Mouse (Mus musculus) ES-Bruce4 (cell line): ENCODE results near the gene Wdr83os. TPM values are rescaled to one million over a fixed set of nuclear protein-coding genes. Genes with fewer than 3 reads are reported as not detected.

Experiments
- H3K27ac ChIP-seq: 2 replicates; pipeline ENCODE4 v1.5.1; 2012; ENCODE audit warnings: low read length, inconsistent platforms; ENCODE audit not compliant: insufficient read depth
- H3K27me3 ChIP-seq: 2 replicates; pipeline ENCODE4 v1.6.1; 2012; ENCODE audit warnings: mild to moderate bottlenecking, low read length, inconsistent platforms; ENCODE audit not compliant: control insufficient read depth, poor library complexity, insufficient read depth, severe bottlenecking
- H3K36me3 ChIP-seq: 2 replicates; pipeline ENCODE4 v1.6.1; 2012; ENCODE audit warnings: inconsistent platforms, mild to moderate bottlenecking, low read length, moderate library complexity; ENCODE audit not compliant: control insufficient read depth, poor library complexity, insufficient read depth, severe bottlenecking
- H3K4me1 ChIP-seq: one replicate; pipeline ENCODE4 v1.8.1; 2011; ENCODE audit warnings: low read length; ENCODE audit not compliant: control insufficient read depth, insufficient read depth
- H3K4me3 ChIP-seq: 2 replicates; pipeline ENCODE4 v1.5.1; 2011; ENCODE audit warnings: low read depth, mild to moderate bottlenecking, low read length
- H3K9ac ChIP-seq: 2 replicates; pipeline ENCODE4 v1.6.1; 2012; ENCODE audit warnings: low read depth, mild to moderate bottlenecking, inconsistent platforms; ENCODE audit not compliant: poor library complexity, severe bottlenecking
- H3K9me3 ChIP-seq: replicated peaks from 2 replicates; pipeline ENCODE4 v1.6.1; 2012; ENCODE audit warnings: mild to moderate bottlenecking, low read length, inconsistent platforms; ENCODE audit not compliant: control insufficient read depth, poor library complexity, insufficient read depth, severe bottlenecking
- CTCF ChIP-seq: IDR thresholded peaks from one replicate; pipeline ENCODE4 v1.8.1; 2011; ENCODE audit warnings: low read depth, low read length
- EP300 ChIP-seq: IDR thresholded peaks from 2 replicates; pipeline ENCODE4 v1.6.1; 2011; ENCODE audit warnings: low read depth, low read length; ENCODE audit not compliant: insufficient read depth
- POLR2A ChIP-seq: IDR thresholded peaks from one replicate; pipeline ENCODE4 v1.8.1; 2011; ENCODE audit warnings: low read length; ENCODE audit not compliant: insufficient read depth
- polyA plus RNA-seq: library from polyadenylated mRNA; stranded (reverse); fragments of >200 nt; gene quantifications from 2 replicates; pipeline ENCODE4 v1.2.4, GENCODE M21; 2011; ENCODE audit warnings: low read depth; ENCODE audit not compliant: missing spikeins, insufficient read depth, insufficient read length

The Wdr83os gene
- polyA plus RNA-seq, 1 experiment: 82.5 TPM

GRCm38 (mm10) chr8:85084633-85085032 is 4.1 kb downstream of the Wdr83os start:
- Histone ChIP-seq H3K27ac (no peak overlapping the region), H3K27me3 (no peaks in the 10 kb centered on the region), H3K36me3 (peaks cover 21% of the 10 kb centered on the region), H3K9ac (no peak overlapping the region), H3K4me3 (no peak overlapping the region), H3K9me3 (no peaks in the 10 kb centered on the region), H3K4me1 (no peaks in the 10 kb centered on the region)
- TF ChIP-seq POLR2A (no peak), EP300 (no peak), CTCF (no peak)

GRCm38 (mm10) chr8:85086238-85086637 is 5.7 kb downstream of the Wdr83os start:
- Histone ChIP-seq H3K27me3 (no peaks in the 10 kb centered on the region), H3K27ac (no peak overlapping the region), H3K9me3 (no peaks in the 10 kb centered on the region), H3K4me1 (no peaks in the 10 kb centered on the region), H3K36me3 (peaks cover 25% of the 10 kb centered on the region), H3K9ac (no peak overlapping the region), H3K4me3 (no peak overlapping the region)
- no peak for TF ChIP-seq CTCF
- no peak for TF ChIP-seq POLR2A
- no peak for TF ChIP-seq EP300

DNA sequence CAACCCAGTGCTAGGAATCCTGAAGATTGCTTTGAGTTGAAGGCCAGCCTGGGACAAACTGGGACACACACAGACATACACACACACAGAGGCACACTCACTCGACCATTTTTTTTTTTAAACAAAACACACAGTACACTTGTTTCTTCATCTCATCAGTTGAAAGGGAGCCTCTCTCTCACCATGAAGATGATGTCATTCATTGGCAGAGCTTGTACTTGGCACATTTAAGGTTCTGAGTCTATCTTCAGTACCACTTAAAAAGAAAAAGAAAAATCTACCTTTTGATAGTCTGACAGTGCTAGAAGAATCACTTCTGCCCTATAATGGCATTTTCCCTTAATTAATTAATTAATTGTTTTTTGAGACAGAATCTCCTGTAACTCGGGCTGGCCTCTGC is 8.2 kb downstream of the Wdr83os start:
- peaks cover 34% of the 10 kb centered on the region for H3K36me3 ChIP-seq
- no peak overlapping the region for H3K27ac ChIP-seq
- H3K4me3 ChIP-seq: no peak overlapping the region
- no peaks in the 10 kb centered on the region for H3K27me3 ChIP-seq
- H3K9ac ChIP-seq: no peak overlapping the region
- no peaks in the 10 kb centered on the region for H3K4me1 ChIP-seq
- TF ChIP-seq POLR2A: no peak
- no peak for TF ChIP-seq CTCF
- no peak for TF ChIP-seq EP300
- no peaks in the 10 kb centered on the region for H3K9me3 ChIP-seq

- H3K27ac ChIP-seq: no peak overlapping the region
- H3K9me3 ChIP-seq: no peaks in the 10 kb centered on the region
- peaks cover 31% of the 10 kb centered on the region for H3K36me3 ChIP-seq
- H3K4me3 ChIP-seq: no peak overlapping the region
- no peaks in the 10 kb centered on the region for H3K4me1 ChIP-seq
- H3K27me3 ChIP-seq: no peaks in the 10 kb centered on the region
- TF ChIP-seq EP300: no peak
- TF ChIP-seq POLR2A: no peak
- no peak for TF ChIP-seq CTCF
- H3K9ac ChIP-seq: no peak overlapping the region
Measured at GRCm38 (mm10) chr8:85090856-85091255, 10.3 kb downstream of the Wdr83os start.

DNA sequence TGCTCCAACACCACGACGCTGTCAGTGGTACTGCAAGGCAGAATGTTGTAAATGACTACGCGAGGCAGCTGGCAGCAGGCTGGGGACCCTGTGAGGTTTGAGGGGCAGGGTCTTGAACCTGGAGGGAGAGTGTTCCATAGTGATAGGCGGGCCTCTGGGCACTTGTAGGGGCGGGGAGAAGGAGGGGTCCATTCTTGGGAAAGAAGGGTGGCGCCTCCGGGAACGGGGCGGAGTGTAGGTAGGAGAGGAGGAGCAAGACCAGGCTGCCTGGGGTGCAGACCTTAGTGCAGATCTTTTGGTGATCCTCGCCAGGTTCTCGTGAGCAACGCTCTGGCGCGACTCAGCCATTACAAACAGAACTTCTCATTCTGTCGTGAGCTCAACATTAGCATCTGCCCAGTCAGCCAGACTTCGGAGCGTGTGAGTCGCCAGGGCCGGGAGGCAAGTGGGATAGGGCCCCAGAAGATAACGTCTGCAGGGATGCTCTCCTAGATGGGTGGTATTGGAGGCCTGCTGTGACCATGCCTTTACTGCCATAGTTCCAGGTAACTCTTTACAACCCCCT is 11.1 kb downstream of the Wdr83os start:
- TF ChIP-seq EP300 (no peak), CTCF (no peak), POLR2A (no peak)
- no peak overlapping the region for H3K9ac ChIP-seq
- no peak overlapping the region for H3K27ac ChIP-seq
- no peak overlapping the region for H3K4me3 ChIP-seq
- H3K4me1 ChIP-seq: no peaks in the 10 kb centered on the region
- H3K36me3 ChIP-seq: peaks cover 30% of the 10 kb centered on the region
- H3K9me3 ChIP-seq: no peaks in the 10 kb centered on the region
- H3K27me3 ChIP-seq: no peaks in the 10 kb centered on the region

GRCm38 (mm10) chr8:85095051-85095450 is 14.5 kb downstream of the Wdr83os start:
- Histone ChIP-seq H3K27ac (no peak overlapping the region), H3K4me3 (no peak overlapping the region), H3K9me3 (no peaks in the 10 kb centered on the region), H3K4me1 (no peaks in the 10 kb centered on the region), H3K9ac (no peak overlapping the region), H3K36me3 (peaks cover 23% of the 10 kb centered on the region), H3K27me3 (no peaks in the 10 kb centered on the region)
- TF ChIP-seq EP300 (no peak), CTCF (no peak), POLR2A (no peak)
